Mouse (Mus musculus) myocyte (in vitro differentiated cells): Measurements from ENCODE around the gene Slc24a3.

ENCODE experiments used
- MAX ChIP-seq: IDR thresholded peaks from one replicate; pipeline ENCODE4 v1.6.1; 2011; ENCODE audit warnings: low read depth, mild to moderate bottlenecking, control low read depth
- MYOD1 ChIP-seq, 3 experiments: IDR thresholded peaks; one replicate each; pipeline ENCODE4 v1.6.1; 2011; ENCODE audit warnings: control low read depth in 2 of 3, low read depth in 2 of 3, mild to moderate bottlenecking in 2 of 3, moderate library complexity in 1 of 3; ENCODE audit not compliant: insufficient read length in 2 of 3, control insufficient read depth in 1 of 3
- POLR2A ChIP-seq: IDR thresholded peaks from one replicate; pipeline ENCODE4 v1.6.1; 2011; ENCODE audit warnings: low read depth, mild to moderate bottlenecking, control low read depth, moderate library complexity; ENCODE audit not compliant: insufficient read length
- POLR2AphosphoS2 ChIP-seq: IDR thresholded peaks from one replicate; pipeline ENCODE4 v1.6.1; 2011; ENCODE audit warnings: low read depth, control low read depth; ENCODE audit not compliant: insufficient read length
- SRF ChIP-seq: IDR thresholded peaks from one replicate; pipeline ENCODE4 v1.6.1; 2011; ENCODE audit warnings: low read depth; ENCODE audit not compliant: control insufficient read depth, insufficient read length
- TCF12 ChIP-seq: IDR thresholded peaks from one replicate; pipeline ENCODE4 v1.6.1; 2011; ENCODE audit warnings: mild to moderate bottlenecking, control low read depth; ENCODE audit not compliant: poor library complexity, insufficient read depth, severe bottlenecking

- TF ChIP-seq SRF (no peak), POLR2A (no peak), MYOD1 (IDR thresholded peaks at IDR 0.05; ENCODE audit: control insufficient read depth in 1 of 3, insufficient read length in 2 of 3, low read depth in 2 of 3) (no peak), TCF12 (no peak), POLR2AphosphoS2 (no peak), MAX (no peak)
These were observed 218.2 kb downstream of the Slc24a3 start for GRCm38 (mm10) chr2:145385773-145386172.
